Mouse (Mus musculus): ENCODE data around the gene Cdc37l1. TPM values are rescaled to one million over a fixed set of nuclear protein-coding genes. Genes with fewer than 3 reads are reported as not detected.

Gene Cdc37l1
- 100 to 1,000 TPM; 105 to 118 TPM for total RNA-seq (2021)
- long read RNA-seq, full-length matches to known transcripts: 107 of 146 reads
- long read RNA-seq, partial matches to known transcripts: 1 of 146 reads
- long read RNA-seq, other reads (novel, unspliced or antisense): 38 of 146 reads

- peak; percentile 93 to 97 for DNase-seq (ENCODE audit: low spot score in 2 of 2)
Observed at GRCm38 (mm10) chr19:28990194-28990589, at the start of gene Cdc37l1. Gene Cdc37l1, plus strand, starts transcription at chr19:28990352.

- DNase-seq (ENCODE audit: low spot score in 2 of 2): no peak
Observed at GRCm38 (mm10) chr19:28941271-28941670, 48.9 kb upstream of the Cdc37l1 start.

GRCm38 (mm10) chr19:28946782-28947181, 43.4 kb upstream of the Cdc37l1 start:
- DNase-seq (ENCODE audit: low spot score in 2 of 2): peak in 1 of 2 experiments; percentile 34

GRCm38 (mm10) chr19:28947311-28947710, 42.8 kb upstream of the Cdc37l1 start:
- DNase-seq (ENCODE audit: low spot score in 2 of 2): no peak

- DNase-seq (ENCODE audit: low spot score in 2 of 2): no peak
Observed at GRCm38 (mm10) chr19:28951251-28951650, 38.9 kb upstream of the Cdc37l1 start.

GRCm38 (mm10) chr19:28963113-28963512, 27.0 kb upstream of the Cdc37l1 start:
- DNase-seq (ENCODE audit: low spot score in 2 of 2): peak in 1 of 2 experiments; percentile 58

GRCm38 (mm10) chr19:28963513-28963841, 26.7 kb upstream of the Cdc37l1 start:
- DNase-seq (ENCODE audit: low spot score in 2 of 2): no peak

GRCm38 (mm10) chr19:28963842-28964551, 26.2 kb upstream of the Cdc37l1 start, which contains the start of gene Plpp6:
Gene Plpp6, plus strand, starts transcription at chr19:28963953.
- DNase-seq (ENCODE audit: low spot score in 2 of 2): peak; percentile 71 to 76

- DNase-seq (ENCODE audit: low spot score in 2 of 2): no peak
Observed at GRCm38 (mm10) chr19:28964552-28964903, 25.6 kb upstream of the Cdc37l1 start.

GRCm38 (mm10) chr19:28967652-28968051, 22.5 kb upstream of the Cdc37l1 start, which contains the start of gene 4430402I18Rik:
Gene 4430402I18Rik, minus strand, starts transcription at chr19:28967800.
- no peak for DNase-seq (ENCODE audit: low spot score in 2 of 2)

GRCm38 (mm10) chr19:28968178-28968577, 22.0 kb upstream of the Cdc37l1 start:
- no peak for DNase-seq (ENCODE audit: low spot score in 2 of 2)

GRCm38 (mm10) chr19:28969231-28969630, 20.9 kb upstream of the Cdc37l1 start:
- DNase-seq (ENCODE audit: low spot score in 2 of 2): no peak

GRCm38 (mm10) chr19:28970251-28970650, 19.9 kb upstream of the Cdc37l1 start:
- no peak for DNase-seq (ENCODE audit: low spot score in 2 of 2)

GRCm38 (mm10) chr19:28974862-28975611, 15.1 kb upstream of the Cdc37l1 start:
- peak; percentile 69 to 92 for DNase-seq (ENCODE audit: low spot score in 2 of 2)

GRCm38 (mm10) chr19:28982617-28983016, 7.5 kb upstream of the Cdc37l1 start:
- no peak for DNase-seq (ENCODE audit: low spot score in 2 of 2)

- DNase-seq (ENCODE audit: low spot score in 2 of 2): no peak
Observed at GRCm38 (mm10) chr19:28989515-28989914, 637 bp upstream of the Cdc37l1 start.

- DNase-seq (ENCODE audit: low spot score in 2 of 2): peak; percentile 19 to 60
Observed at GRCm38 (mm10) chr19:28990590-28991221, 554 bp downstream of the Cdc37l1 start.

GRCm38 (mm10) chr19:28991391-28991790, 1.2 kb downstream of the Cdc37l1 start:
- DNase-seq (ENCODE audit: low spot score in 2 of 2): no peak

- peak in 1 of 2 experiments; percentile 68 for DNase-seq (ENCODE audit: low spot score in 2 of 2)
Observed at GRCm38 (mm10) chr19:28994870-28995269, 4.7 kb downstream of the Cdc37l1 start.

- no peak for DNase-seq (ENCODE audit: low spot score in 2 of 2)
Observed at GRCm38 (mm10) chr19:28995366-28995765, 5.2 kb downstream of the Cdc37l1 start.

GRCm38 (mm10) chr19:28997976-28998630, 8.0 kb downstream of the Cdc37l1 start:
- no peak for DNase-seq (ENCODE audit: low spot score in 2 of 2)
